Mouse (Mus musculus): Measurements from ENCODE around the gene Kcnma1.
A peak's percentile ranks its signal among the peaks of the same experiment; 100 is the strongest.

Kcnma1 gene

DNA sequence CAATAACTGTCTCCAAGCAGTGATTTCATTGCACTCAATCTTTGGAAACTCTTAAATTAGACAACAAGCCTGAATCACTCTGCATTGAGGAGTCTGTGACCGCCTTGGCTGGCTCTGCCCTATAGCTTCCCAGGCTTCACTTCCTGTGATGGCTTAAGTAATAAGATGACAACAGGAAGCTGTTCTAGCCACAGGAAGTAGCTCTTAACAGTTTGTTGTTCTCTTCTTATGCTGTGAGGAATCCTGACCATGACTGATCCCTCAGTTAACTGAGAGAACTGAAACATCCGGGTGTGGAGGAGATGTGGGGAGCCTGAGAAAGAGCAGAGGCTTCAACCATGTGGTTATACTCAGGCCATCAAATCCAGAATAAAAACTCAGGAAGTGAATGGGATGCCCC, 549.2 kb downstream of the Kcnma1 start:
- DNase-seq (ENCODE audit: low read depth, low spot score) = peak; percentile 11

DNA sequence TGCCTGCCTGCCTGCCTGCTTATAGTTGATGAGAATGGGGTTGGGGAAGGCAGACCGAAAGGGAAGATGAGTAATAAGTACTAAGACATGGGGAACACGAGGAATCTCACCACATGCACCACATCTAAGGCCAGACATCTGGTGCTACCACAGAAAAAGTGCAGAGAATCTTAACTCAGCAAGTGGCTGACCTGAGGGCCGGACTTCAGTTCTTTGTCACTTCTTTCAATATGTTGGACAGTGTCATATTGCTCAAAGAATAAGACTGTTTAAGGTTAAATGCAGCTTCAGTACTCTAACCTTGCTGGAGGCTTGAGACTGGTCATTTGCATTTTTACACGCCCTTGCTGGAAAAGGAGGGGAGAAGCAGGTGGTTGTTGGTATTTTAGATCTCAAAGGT, 555.7 kb downstream of the Kcnma1 start:
- DNase-seq (ENCODE audit: low read depth, low spot score) = no peak

DNA sequence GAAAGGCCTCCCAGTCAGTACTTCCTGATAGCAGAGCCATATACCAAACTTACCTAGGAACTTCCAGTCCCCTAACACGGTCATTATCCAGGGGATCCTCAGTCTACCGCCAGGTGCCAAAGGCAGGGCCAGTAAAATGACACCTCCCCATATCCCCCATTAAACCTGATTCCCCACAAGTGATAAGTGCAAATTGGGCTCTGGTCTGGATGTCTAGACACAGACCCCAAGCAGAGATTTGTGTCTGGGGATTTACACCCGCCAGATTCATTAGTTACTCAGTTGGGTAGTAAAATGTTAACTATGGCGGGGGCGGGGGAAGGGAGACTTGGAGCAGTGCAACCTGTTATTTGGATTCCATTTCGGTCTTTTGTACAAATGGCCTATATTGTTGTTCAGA, 562.6 kb downstream of the Kcnma1 start:
- no peak for DNase-seq (ENCODE audit: low read depth, low spot score)

DNA sequence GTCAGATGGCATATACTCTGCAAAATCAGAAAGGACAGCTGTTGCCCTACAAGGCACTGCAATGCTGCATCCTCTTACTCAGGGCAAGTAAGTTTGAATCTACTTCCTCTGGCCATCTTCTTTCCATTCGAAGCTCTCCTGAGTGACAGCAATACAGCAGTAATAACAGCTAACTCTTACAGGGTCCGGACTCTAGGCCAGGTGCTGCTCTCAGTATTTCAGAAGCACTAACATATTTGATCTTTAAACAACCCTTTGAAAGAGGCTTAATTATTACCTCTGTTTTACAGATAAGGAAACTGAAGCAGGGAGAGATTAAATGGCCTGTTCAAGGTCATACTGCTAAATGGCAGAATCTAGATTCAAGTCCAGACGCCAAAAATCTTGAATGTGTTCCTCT, 576.8 kb downstream of the Kcnma1 start:
- no peak for DNase-seq (ENCODE audit: low read depth, low spot score)

DNA sequence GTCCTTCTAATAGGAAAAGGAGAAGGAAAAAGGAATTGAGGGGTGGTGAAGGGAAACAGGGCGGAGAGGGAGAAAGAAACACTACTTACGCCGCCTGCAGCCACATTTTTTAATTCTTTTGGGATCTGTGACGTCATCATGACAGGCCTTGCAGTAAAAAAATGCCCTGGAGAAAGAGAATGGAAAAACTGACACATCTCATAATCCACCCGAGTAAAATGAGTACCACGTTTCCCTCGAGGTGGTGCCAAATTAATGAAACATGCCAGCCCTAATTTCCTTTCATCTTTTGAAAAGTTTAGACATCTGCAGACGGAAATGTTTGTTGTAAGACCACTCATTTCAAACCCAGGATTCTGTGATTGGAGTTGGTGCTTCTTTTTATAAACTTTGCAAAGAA, 578.4 kb downstream of the Kcnma1 start:
- no peak for DNase-seq (ENCODE audit: low read depth, low spot score)

DNA sequence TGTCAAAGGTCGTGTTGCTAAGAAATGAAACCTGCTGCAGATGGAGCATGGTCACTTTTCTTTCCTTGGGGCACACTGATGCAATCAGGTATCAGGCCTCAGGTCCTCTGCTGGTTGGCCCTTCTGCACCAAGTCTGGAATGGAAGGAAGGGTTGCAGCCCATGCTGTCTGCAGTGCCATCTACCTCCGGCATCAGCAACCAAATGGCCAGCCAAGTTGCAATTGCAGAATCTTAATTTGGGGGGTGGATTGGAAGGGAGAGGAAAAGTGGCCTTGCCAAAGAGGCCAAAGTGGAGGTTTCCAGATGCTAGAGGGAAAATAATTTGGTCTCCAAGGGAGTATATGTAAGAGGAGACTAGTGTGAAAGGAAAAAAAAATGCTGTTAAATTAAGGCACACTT, 584.3 kb downstream of the Kcnma1 start:
- DNase-seq (ENCODE audit: low read depth, low spot score) = no peak

DNA sequence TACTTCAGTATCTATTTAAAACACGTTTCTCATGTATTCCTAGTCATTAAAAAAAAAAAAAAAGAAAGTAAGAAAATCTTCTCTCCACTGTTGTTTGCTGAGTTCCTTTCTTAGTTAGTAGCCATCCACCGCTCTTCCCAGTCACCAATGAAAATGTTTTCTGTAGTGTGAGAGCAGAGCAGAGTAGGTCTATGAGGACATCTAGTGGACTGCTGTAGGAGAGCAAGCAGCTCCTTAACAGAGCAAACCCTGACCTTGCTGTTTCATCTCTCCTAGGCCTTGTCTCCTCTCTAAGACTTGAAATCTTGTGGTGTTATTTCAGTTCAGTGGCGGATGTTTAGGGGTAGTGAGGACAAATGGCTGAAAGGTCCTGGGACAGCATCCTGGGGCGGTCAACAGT, 585.2 kb downstream of the Kcnma1 start:
- DNase-seq (ENCODE audit: low read depth, low spot score) = no peak

DNA sequence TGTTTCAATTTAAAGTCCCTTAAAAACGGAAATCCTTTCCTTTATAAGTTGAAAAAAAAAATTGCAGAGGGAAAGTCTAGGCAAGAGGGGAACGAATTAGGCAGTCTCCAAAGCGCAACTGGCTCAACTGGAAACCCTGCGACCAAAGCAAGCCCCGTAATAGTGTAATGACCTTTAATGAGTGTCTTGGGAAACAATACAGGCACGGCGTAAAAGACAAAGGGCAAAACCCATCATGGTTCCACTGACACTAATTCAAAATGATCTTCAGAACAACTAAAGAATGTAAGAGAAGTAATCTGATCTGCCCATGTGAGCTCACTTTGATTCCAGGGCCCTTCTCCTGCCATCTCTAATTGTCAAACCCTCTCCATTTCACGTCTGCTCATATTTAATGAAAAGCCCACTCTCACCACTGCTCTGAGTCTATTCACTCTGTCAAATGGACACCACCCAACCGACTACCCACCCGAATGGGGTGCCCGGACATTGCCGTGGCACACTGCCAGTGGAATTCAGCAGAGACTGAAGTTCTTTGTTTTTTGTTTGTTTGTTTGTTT, 591.7 kb downstream of the Kcnma1 start:
- no peak for DNase-seq (ENCODE audit: low read depth, low spot score)

DNA sequence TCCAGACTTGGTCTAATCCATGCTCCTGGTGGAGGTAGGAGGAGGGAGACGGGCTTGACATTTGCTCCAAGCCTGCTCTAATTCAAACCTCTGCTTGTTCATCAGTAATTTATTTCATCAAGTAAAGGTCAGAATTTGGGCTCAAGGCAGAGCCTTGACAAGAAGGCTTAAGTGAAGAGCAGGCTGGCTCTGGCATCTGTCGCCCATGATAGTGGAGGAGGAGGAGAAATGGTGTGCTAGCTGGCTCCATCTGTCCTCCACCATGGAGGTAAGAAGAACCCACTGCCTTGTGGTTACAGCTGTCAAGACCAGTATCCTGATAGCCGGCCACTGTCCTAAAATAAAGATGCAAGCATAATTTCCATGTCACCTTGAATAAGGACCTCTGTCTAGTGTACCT, 595.3 kb downstream of the Kcnma1 start:
- DNase-seq (ENCODE audit: low read depth, low spot score) = no peak

DNA sequence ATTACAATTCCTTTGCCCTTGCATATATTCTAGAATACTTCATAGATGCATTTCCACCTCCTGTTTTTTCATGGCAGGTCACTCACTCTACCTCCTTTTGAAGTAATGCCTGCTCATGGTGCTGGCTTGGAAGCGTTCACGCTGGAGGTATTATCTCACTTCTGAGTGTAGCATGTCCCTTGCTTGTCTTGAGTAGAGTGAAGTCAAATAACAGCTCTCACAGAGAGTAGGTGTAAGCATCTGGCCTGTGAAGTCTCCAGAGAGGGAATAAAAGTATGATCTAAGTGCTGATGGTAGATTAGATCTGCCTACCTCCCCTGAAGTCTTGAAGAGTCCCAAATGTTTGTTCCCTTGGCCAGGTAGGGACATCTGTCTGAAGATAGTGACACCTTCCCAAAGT, 607.2 kb downstream of the Kcnma1 start:
- no peak for DNase-seq (ENCODE audit: low read depth, low spot score)

DNA sequence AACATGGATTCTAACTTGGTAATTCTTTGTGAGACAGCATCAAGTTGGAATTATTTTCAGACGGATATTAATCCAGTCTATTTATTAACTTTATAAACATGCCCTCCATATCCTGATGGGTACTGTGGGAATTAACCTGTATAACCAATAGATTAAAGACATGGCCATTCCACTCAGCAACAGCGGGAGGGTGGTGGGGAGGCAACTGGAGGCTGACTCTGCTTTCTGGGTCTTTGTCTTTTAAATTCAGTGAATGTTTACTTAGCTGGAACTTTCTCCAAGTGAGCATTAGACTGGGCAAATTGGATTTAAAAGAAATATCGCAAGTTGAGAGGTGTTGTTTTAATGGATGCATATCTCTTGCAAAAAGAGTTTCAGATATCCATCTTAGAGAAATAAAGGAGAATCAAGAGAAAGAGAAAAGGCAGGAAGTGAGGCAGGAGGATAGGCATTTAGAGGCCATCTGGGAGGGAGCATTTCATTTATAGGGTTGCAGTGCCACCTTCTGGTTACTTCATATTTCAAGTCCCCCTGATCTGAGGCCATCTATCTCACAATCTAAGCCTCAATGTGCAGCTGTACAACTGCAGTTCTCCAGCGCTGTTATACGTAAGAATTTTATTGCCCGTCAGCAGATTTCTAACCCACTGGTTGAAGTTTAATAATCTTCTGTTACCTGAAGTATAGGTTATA, 613.4 kb downstream of the Kcnma1 start:
- peak; percentile 5 for DNase-seq (ENCODE audit: low read depth, low spot score)

DNA sequence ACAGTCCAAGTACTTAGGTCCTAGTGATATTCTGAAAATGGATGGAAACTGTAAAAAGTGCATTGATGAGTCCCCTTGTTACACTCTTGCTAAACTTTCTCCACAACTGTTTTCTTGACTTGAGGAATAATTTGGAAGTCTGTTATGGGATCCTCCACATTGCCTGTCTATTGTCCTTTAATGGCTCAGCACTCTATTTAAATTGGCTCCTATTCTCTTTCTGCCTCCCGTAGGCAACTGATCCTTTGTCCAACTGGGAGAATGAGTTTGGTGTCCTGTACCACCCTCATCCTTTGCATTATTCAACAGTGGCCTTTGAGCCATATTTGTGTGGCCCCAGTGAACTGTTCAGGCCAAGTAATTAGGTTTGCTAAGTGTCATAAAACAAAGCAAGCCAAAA, 616.6 kb downstream of the Kcnma1 start:
- DNase-seq (ENCODE audit: low read depth, low spot score) = no peak

DNA sequence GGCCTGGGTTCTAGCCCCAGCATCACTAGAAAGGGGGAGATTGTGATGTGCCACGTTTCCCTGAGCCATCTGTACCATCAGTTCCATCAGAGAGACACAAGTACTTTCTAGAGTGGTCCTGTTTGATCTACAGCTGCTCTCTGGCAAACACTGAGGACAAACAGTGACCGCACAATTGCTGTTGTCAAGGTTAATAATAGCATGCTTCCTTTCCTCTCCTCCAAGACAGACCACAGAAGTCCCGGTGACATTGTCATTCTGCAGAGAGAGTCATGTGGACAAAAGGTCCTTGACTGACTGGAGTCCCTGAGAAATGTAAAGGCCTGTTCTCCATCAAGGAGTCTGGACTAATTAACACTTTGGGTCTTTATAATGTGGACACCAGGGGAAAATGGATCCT, 622.7 kb downstream of the Kcnma1 start:
- DNase-seq (ENCODE audit: low read depth, low spot score) = no peak

DNA sequence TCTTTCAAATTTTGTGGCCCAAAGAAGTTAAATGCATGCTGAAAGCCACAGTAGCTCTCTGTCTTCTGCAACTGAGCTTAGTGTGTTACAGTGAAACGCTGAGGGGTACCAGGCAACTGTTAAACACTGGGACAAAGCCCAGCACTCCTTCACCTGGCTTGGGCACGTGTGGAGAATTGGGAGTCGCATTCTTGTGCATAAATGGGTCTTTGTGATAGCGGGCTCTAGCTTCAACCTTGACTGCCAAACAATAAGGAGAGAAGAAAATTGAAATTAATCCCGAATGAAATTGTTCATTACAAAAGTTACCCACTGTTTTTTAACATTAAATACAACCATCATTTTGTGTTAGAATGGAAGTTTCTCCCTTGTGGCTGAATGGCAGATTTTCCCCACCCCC, 623.5 kb downstream of the Kcnma1 start:
- no peak for DNase-seq (ENCODE audit: low read depth, low spot score)

DNA sequence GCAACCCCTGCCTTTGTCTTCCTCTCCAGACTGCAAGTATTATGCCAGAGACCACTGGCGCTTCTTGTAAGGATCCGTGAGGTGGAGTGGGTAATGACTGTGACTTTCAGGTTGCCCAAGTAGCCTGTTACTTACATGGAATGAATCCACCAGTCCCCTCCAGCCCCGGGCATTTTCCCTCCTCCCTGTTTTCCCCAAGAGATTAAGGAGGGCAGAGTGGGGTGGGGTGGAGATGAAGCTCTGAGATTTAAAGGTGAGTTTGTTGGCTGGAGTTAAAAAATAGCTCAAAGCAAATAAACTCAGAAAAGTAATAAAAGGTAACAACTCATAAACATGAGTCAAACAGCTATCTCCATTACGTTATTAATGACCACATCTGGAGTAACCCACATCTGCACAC, 624.1 kb downstream of the Kcnma1 start:
- no peak for DNase-seq (ENCODE audit: low read depth, low spot score)

DNA sequence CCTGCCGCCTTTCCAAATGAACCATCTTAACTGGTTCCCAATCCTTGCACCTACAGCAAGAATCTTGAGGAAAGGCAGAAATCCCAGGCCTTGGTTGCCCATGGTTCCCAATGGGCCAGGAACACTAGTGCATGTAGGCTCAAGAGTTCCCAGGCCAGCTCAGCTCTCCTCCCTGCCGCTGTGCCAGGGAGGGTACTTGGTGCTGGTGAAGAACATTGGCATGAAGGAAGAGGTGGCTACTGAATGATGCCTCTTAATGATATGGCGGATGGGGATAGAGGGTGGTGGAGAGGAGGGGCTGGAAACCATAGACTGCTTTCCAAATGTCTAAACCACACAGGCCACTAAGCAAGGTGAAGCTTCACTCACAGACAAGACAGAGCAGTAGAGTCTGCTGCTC, 627.5 kb downstream of the Kcnma1 start:
- no peak for DNase-seq (ENCODE audit: low read depth, low spot score)

DNA sequence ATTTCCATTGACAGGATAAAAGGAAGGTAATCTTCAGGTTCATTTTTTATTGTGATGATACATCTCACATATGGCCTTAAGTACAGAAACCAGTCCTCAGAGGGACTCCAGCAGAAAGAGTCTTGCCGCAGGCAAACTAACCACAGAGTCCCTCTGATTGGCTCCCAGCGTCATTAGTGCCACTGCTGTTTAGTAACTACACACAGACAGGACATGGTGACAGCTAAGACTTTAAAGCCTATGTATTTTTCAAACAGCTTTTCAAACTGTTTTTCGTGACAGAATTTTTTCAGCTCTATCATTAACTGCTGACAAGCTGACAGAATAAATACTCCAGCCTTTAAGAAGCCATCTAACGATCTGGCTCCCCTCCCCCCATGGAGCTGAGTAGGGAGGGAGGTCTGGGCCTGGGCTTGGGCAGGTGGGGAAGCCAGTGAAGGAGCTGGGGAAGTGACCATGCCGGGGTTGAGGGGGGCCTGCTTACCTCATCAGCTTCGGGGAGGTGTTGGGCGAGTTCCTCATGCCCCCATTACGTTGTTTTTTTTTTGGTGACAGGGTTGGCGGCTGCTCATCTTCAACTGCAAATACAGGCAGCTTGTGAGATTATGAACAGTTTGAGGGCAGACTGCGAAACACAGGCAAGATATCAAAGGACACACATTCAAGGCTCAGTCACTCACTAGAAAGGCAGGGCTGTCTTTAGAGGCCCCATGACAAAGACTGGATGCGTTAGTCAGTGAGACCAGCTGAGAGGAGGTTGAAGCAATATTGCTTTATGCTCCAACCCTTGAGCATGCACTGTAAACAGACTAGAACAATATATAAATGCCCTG, 628.3 kb downstream of the Kcnma1 start:
- no peak for DNase-seq (ENCODE audit: low read depth, low spot score)

DNA sequence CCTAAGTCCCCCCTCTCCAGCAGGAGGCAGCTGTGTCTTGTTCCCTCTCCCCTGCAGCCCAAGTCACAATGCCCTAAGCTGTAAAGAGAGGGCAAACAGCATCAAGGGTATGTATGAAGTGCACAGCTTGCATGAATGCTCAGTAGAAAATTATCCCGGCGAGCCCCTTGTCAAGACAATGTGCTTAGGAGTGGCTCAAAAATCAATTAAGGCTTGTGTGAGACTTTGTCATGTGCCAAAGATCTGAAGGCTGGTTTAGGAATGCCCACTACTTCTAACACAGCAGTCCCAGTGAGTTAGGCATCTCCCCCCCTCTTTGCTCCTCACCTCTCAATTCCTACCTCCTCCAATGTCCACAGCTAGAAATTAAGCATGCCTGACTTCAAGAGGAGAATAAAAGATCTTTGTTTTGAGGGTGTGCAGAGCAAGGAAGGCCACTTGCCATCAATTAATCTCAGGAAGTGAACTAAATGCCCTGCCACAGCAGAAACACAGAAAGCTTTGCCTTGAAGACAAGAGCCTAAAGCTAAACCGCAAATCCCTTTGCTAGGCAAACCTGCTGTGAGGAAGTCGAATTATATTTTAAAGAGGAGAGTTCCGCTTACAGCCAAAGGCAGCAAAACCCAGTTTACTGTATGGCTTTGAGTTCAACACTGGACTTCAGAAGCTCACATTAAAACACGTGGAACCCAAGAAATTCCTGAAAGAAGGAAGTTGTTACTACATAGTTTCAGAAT, 635.8 kb downstream of the Kcnma1 start:
- DNase-seq (ENCODE audit: low read depth, low spot score) = no peak

DNA sequence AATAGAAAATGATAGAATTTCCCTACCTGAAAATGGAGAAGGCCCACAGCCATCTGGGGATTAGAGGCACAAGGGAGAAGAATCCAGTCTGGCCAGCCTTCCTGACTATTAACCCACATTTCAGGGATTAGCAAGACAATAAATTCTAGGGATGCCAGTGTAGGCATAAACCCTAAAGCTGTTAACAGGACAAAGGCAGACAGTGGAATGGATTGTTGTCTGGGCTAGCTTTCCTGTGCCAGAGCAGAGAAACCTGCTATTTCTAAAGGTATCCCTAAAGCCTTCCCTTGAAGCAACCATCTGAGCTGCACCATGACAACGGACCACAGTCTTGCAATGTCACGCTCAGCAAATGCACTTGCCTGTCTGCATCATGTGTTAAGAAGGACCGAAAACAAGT, 642.3 kb downstream of the Kcnma1 start:
- no peak for DNase-seq (ENCODE audit: low read depth, low spot score)

DNA sequence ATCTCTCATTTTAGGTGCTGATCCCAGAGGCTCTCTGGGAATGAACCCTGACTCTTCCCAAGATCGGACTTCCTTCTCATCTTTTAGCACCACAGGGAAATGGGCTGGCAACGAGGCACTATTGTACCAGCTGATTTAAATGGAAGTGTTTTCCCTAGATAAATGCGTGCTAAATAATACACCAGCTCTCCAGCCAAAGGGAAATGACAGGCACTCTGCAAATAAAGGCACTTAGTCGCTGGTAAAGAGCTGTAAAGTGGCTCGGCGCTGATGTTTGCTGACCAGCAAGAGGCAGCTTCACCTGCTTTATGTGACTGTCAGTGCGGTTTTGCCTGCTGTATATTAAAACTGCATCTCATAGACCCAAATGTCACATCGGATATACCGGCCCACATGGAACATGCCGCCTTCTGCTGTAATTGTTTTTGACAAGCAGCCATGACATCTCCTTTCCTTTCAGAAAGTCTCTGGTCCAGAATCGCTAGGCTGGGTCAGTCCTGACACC, 653.7 kb downstream of the Kcnma1 start:
- DNase-seq (ENCODE audit: low read depth, low spot score) = no peak

DNA sequence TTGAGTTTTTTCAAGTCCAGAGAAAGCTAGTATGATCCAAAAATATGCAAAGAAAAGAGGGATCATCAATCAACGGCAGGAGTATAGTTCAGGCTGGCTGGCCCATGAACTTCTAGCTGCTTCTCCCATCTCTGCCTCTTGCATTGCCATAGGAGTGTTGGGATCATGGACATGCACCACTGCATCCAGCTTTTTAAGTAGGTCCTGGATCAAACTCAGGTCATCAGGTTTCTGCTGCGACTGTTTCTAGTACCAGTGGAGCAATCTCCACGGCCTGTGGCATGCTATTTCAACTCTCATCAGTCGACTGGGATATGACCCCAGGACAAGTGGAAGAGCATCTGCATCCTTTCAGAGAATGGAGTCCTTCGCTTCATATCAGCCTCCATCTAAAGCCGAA, 655.5 kb downstream of the Kcnma1 start:
- no peak for DNase-seq (ENCODE audit: low read depth, low spot score)
